Comparison of ENCODE assay signal across 9 mouse cellular contexts in the genomic region with DNA sequence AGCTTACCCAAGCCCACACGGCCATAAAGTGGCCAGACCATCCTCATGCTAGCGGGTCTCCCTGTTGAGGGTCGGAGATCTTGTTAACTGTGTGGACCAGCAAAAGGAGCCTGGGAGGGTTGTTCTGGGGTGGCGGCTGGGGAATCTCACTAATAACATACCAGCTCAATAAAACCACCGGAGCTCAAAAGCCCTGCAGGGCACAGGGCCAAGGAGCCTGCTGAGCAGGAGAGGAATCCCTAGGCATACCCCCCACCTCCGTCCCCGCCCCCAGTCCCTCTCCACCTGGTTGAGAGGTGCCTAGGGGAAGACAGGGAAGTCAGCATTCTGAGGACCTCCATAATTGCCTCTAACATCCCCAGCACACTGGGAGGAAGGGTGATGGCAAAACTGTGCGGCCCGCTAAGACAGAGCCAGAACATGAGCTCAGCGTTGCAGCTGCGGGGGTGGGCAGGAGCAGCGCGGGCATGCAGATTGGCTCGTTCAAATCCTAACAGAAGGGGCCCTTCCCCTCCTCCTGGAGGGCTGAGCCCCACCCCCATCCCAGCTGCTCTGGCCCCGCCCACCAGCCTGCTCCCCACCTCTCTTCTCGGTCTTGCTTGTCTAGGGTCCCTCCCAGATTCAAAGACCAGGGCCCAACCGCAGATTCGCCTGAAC. TPM values are rescaled to one million over a fixed set of nuclear protein-coding genes. Genes with fewer than 3 reads are reported as not detected.
DNase-seq lines count a peak whose midpoint lies in the region; ATAC-seq lines count a peak whose summit lies in the region.
"Had no signal": no experiment of that assay in that cellular context is flagged by ENCODE, and none has a peak within 500 bp of the region (broad histone marks: within the 10 kb centered on the region; RNA-seq: fewer than 3 reads in every experiment).

No protein-coding gene starts in this region.

- H3K27me3 ChIP-seq in embryonic facial prominence, embryonic 10.5 days (replicated peaks; ENCODE audit: low read depth, poor library complexity, severe bottlenecking): no peaks in the 10 kb centered on the region
- H3K27me3 ChIP-seq in heart, embryonic 13.5 days (replicated peaks): no peaks in the 10 kb centered on the region
- no peaks in the 10 kb centered on the region for H3K27me3 ChIP-seq in liver, embryonic 16.5 days (ENCODE audit: control insufficient read depth, insufficient read depth, low read depth, low read length)

- H3K9ac ChIP-seq in heart, embryonic 13.5 days: peak overlapping the region; percentile 75
- H3K9ac ChIP-seq in liver, embryonic 16.5 days (ENCODE audit: low read depth, low read length): no peak overlapping the region

- no peaks in the 10 kb centered on the region for H3K9me3 ChIP-seq in embryonic facial prominence, embryonic 10.5 days
- no peaks in the 10 kb centered on the region for H3K9me3 ChIP-seq in heart, embryonic 13.5 days
- H3K9me3 ChIP-seq in liver, embryonic 16.5 days (replicated peaks; ENCODE audit: control insufficient read depth, low read length): no peaks in the 10 kb centered on the region
- H3K9me3 ChIP-seq: G1E had no signal

- H3K4me1 ChIP-seq in embryonic facial prominence, embryonic 10.5 days: peaks cover 42% of the 10 kb centered on the region
- peaks cover 56% of the 10 kb centered on the region for H3K4me1 ChIP-seq in heart, embryonic 13.5 days
- no peaks in the 10 kb centered on the region; the same call in 1 of the 2 replicates for H3K4me1 ChIP-seq in liver, embryonic 16.5 days (ENCODE audit: control insufficient read depth, low read depth, low read length)

- H3K4me2 ChIP-seq in heart, embryonic 13.5 days: peak overlapping the region; percentile 60
- no peak overlapping the region for H3K4me2 ChIP-seq in liver, embryonic 16.5 days (ENCODE audit: low read depth, low read length)

- DNase-seq in kidney, adult 18-20 months: peak; percentile 34
- DNase-seq in kidney, adult 11 months: no peak
- peak; percentile 91 for DNase-seq in embryonic facial prominence, embryonic 10.5 days (ENCODE audit: low spot score)
- DNase-seq in layer of hippocampus, adult 18-20 months (ENCODE audit: low spot score in 2 of 2): peak; percentile 83 to 95
- peak; percentile 91 to 93 for DNase-seq in right cerebral cortex, postnatal 10 days (ENCODE audit: low spot score in 2 of 2)
- DNase-seq in spleen, postnatal 14 days (ENCODE audit: low spot score in 2 of 2): no peak

- H3K27ac ChIP-seq in embryonic facial prominence, embryonic 10.5 days (replicated peaks): peak overlapping the region; percentile 91
- peak overlapping the region; percentile 86 for H3K27ac ChIP-seq in heart, embryonic 13.5 days (replicated peaks)
- no peak overlapping the region for H3K27ac ChIP-seq in liver, embryonic 16.5 days (ENCODE audit: low read length)

- peak overlapping the region; percentile 47 for H3K4me3 ChIP-seq in embryonic facial prominence, embryonic 10.5 days
- H3K4me3 ChIP-seq in heart, embryonic 13.5 days: peak overlapping the region; percentile 23
- no peak overlapping the region for H3K4me3 ChIP-seq in liver, embryonic 16.5 days (ENCODE audit: low read depth, low read length)

- ATAC-seq in heart, embryonic 13.5 days (ENCODE audit: extremely low read depth, insufficient number of reproducible peaks, low FRiP score, low TSS enrichment): peak; percentile 43; the same call in 1 of the 2 replicates
- ATAC-seq in liver, embryonic 16.5 days (ENCODE audit: low read depth): 0 out of 2 replicates have a peak, but pooled peaks have one; percentile 27

- WGBS in embryonic facial prominence, embryonic 10.5 days: 18% methylated on average over 18 of the region's 18 CpGs
- WGBS in heart, embryonic 13.5 days: 23% methylated on average over 17 of the region's 18 CpGs
- 36% methylated on average over 17 of the region's 18 CpGs for WGBS in liver, embryonic 16.5 days (ENCODE audit: insufficient replicate concordance)

- H3K36me3 ChIP-seq in embryonic facial prominence, embryonic 10.5 days (replicated peaks): peaks cover 83% of the 10 kb centered on the region
- H3K36me3 ChIP-seq in heart, embryonic 13.5 days: peaks cover 48% of the 10 kb centered on the region
- H3K36me3 ChIP-seq in liver, embryonic 16.5 days (ENCODE audit: control insufficient read depth, insufficient read depth): no peaks in the 10 kb centered on the region
- H3K36me3 ChIP-seq: G1E had no signal

RNA-seq across cellular contexts. Expression of gene Soga1, which starts 20.6 kb away (rescaled TPM):
- 4.5 and 4.7 TPM in 2 replicates for polyA plus RNA-seq in embryonic facial prominence, embryonic 10.5 days (2016; fragmentation: Nextera tagmentation; extraction: Ambion mirVana)
- polyA plus RNA-seq in heart, embryonic 13.5 days (2015; fragmentation: Nextera tagmentation; extraction: Ambion mirVana): 2.6 TPM in 2 replicates
- 10 to 100 TPM; 32.4 to 34.1 TPM for total RNA-seq in layer of hippocampus, adult 18-20 months (2021)
- polyA plus RNA-seq in liver, embryonic 16.5 days (2015; fragmentation: Nextera tagmentation; extraction: Ambion mirVana): 1.4 and 1.8 TPM in 2 replicates

RNA-seq across cellular contexts. Expression of gene Tldc2, which starts 28.4 kb away (rescaled TPM):
- polyA plus RNA-seq in embryonic facial prominence, embryonic 10.5 days (2016; fragmentation: Nextera tagmentation; extraction: Ambion mirVana): not detected in 2 replicates
- polyA plus RNA-seq in heart, embryonic 13.5 days (2015; fragmentation: Nextera tagmentation; extraction: Ambion mirVana): not detected in 2 replicates
- total RNA-seq in layer of hippocampus, adult 18-20 months (2021): not detected
- not detected in 2 replicates for polyA plus RNA-seq in liver, embryonic 16.5 days (2015; fragmentation: Nextera tagmentation; extraction: Ambion mirVana)
- total RNA-seq: G1E had no signal
- polyA plus RNA-seq: G1E had no signal

RNA-seq across cellular contexts. Expression of gene Dsn1, which starts 51.5 kb away (rescaled TPM):
- polyA plus RNA-seq in embryonic facial prominence, embryonic 10.5 days (2016; fragmentation: Nextera tagmentation; extraction: Ambion mirVana): 51.7 and 53.8 TPM in 2 replicates
- polyA plus RNA-seq in heart, embryonic 13.5 days (2015; fragmentation: Nextera tagmentation; extraction: Ambion mirVana): 30.2 and 33.6 TPM in 2 replicates
- total RNA-seq in layer of hippocampus, adult 18-20 months (2021): 1 to 10 TPM; 2.7 to 4.3 TPM
- 26.7 and 28.0 TPM in 2 replicates for polyA plus RNA-seq in liver, embryonic 16.5 days (2015; fragmentation: Nextera tagmentation; extraction: Ambion mirVana)

Comparison
In these comparisons a context has a peak if more than half of its experiments do, and no peak if none do; other contexts are left out.
1. DNase-seq: peak in kidney, adult 18-20 months (single experiment), embryonic facial prominence, embryonic 10.5 days (single experiment), layer of hippocampus, adult 18-20 months (2 of 2) and right cerebral cortex, postnatal 10 days (2 of 2); none in kidney, adult 11 months (single experiment) and spleen, postnatal 14 days (0 of 2).